Mouse (Mus musculus) lung, postnatal 0 days (tissue): ENCODE data around the gene Pdlim5. TPM values are rescaled to one million over a fixed set of nuclear protein-coding genes. Genes with fewer than 3 reads are reported as not detected.

Experiments
- ATAC-seq: fragments of 200-750 bp; cut with Nextera tagmentation; 2 replicates; pipeline ENCODE4 v1.8.0; 2017; ENCODE audit warnings: moderate library complexity
- DNase-seq: peaks from one replicate; pipeline ENCODE4 v3.0.0-alpha.2; 2016; ENCODE audit warnings: low spot score
- H3K27ac ChIP-seq: fragments of 300-500 bp; sonication (generic); 2 replicates; pipeline ENCODE4 v1.5.1; 2014; ENCODE audit warnings: antibody characterized with exemption, mild to moderate bottlenecking, low read length, mixed read lengths
- H3K27me3 ChIP-seq: fragments of 300-500 bp; sonication (generic); replicated peaks from 2 replicates; pipeline ENCODE4 v1.6.1; 2014; ENCODE audit warnings: low read length, mixed read lengths; ENCODE audit not compliant: insufficient read depth
- H3K36me3 ChIP-seq: fragments of 300-500 bp; sonication (generic); 2 replicates; pipeline ENCODE4 v1.6.1; 2014; ENCODE audit warnings: low read length, mixed read lengths; ENCODE audit not compliant: insufficient read depth
- H3K4me1 ChIP-seq: fragments of 300-500 bp; sonication (generic); 2 replicates; pipeline ENCODE4 v1.6.1; 2014; ENCODE audit warnings: antibody characterized with exemption, low read depth, low read length, mixed read lengths; ENCODE audit not compliant: insufficient read depth
- H3K4me2 ChIP-seq: fragments of 300-500 bp; sonication (generic); replicated peaks from 2 replicates; pipeline ENCODE4 v1.6.1; 2014; ENCODE audit warnings: low read depth, mild to moderate bottlenecking, low read length, moderate library complexity, mixed read lengths
- H3K4me3 ChIP-seq: fragments of 300-500 bp; sonication (generic); 2 replicates; pipeline ENCODE4 v1.5.1; 2014; ENCODE audit warnings: low read depth, low read length
- H3K9ac ChIP-seq: fragments of 300-500 bp; sonication (generic); replicated peaks from 2 replicates; pipeline ENCODE4 v1.6.1; 2014; ENCODE audit warnings: low read depth, mild to moderate bottlenecking
- H3K9me3 ChIP-seq: fragments of 300-500 bp; sonication (generic); 2 replicates; pipeline ENCODE4 v1.6.1; 2016; ENCODE audit warnings: low read length, mixed read lengths
- CTCF ChIP-seq: IDR thresholded peaks from 2 replicates; pipeline ENCODE4 v1.5.1; 2016; ENCODE audit warnings: antibody characterized with exemption, mild to moderate bottlenecking
- EP300 ChIP-seq: IDR thresholded peaks from 2 replicates; pipeline ENCODE4 v1.6.1; 2016; ENCODE audit warnings: antibody characterized with exemption, mild to moderate bottlenecking, control low read depth
- WGBS: fragments of 180-500 bp; shearing (Covaris S2); extraction: QIAGEN DNeasy Blood & Tissue Kit; methylation state at CpG from one replicate; pipeline ENCODE4 v1.1.7; 2014; 5-methylcytosine and 5-hydroxymethylcytosine counted together
- polyA plus RNA-seq: library from polyadenylated mRNA; unstranded; fragments of >200 nt; fragmentation: Nextera tagmentation; extraction: Ambion mirVana; gene quantifications from 2 replicates; pipeline ENCODE4 v1.2.1, GENCODE M21; 2015

Gene Pdlim5
- polyA plus RNA-seq, 1 experiment from 2014 or later, result 25.8 TPM

DNA sequence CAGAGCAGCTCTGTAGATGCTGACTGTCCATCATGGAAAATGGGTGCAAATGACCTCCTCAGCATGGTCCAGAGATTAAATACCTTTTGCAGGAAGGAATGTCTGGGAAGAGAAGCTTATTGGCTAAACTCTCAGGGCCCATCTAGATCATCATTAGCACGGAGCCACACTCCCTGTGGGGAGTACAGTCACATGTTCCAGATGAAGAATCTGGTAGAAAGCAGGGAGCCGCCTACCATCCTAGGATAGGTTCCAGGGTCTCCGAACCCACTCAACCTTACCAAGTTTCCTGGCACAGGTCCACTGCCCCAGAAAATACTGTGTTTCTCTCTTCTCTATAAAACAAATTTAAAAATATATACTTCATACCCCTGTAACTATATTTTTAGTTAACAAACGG is 57.4 kb downstream of the Pdlim5 start:
- no peaks in the 10 kb centered on the region for H3K4me1 ChIP-seq
- no peak overlapping the region for H3K4me3 ChIP-seq
- ATAC-seq (no peak), DNase-seq (no peak)
- no peak overlapping the region for H3K9ac ChIP-seq
- no peaks in the 10 kb centered on the region for H3K27me3 ChIP-seq
- no peaks in the 10 kb centered on the region for H3K9me3 ChIP-seq
- H3K27ac ChIP-seq, result no peak overlapping the region
- TF ChIP-seq EP300, result no peak
- TF ChIP-seq CTCF, result no peak
- H3K4me2 ChIP-seq, result no peak overlapping the region
- no peaks in the 10 kb centered on the region for H3K36me3 ChIP-seq
- 78% methylated on average over 4 of the region's 4 CpGs for WGBS

DNA sequence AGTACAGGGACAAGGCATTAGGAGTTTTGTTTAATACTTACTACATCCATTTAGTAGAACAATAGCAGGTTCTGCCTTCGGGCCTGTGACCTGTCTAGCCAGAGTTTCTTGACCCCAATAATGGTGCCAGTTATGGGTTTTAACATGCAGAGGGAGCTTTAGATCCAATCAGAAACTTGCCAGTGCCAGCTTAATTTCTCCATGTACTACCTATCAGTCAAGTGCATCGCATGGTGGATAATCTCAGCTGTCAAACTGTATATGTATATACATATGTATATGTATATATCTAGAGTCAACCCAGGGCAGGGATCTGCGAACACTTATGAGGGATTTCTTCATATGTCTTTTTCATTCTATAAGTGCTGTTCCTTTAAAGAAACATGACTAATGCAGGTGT is 61.0 kb downstream of the Pdlim5 start:
- no peak for TF ChIP-seq CTCF
- TF ChIP-seq EP300, result no peak
- Histone ChIP-seq H3K4me1 (0 out of 2 replicates have a peak, but pooled peaks cover 4% of the 10 kb centered on the region), H3K9ac (no peak overlapping the region), H3K27ac (no peak overlapping the region), H3K9me3 (no peaks in the 10 kb centered on the region), H3K27me3 (no peaks in the 10 kb centered on the region), H3K4me2 (no peak overlapping the region), H3K36me3 (no peaks in the 10 kb centered on the region), H3K4me3 (no peak overlapping the region)
- ATAC-seq, result no peak
- 89% methylated on average over 3 of the region's 3 CpGs for WGBS
- no peak for DNase-seq

DNA sequence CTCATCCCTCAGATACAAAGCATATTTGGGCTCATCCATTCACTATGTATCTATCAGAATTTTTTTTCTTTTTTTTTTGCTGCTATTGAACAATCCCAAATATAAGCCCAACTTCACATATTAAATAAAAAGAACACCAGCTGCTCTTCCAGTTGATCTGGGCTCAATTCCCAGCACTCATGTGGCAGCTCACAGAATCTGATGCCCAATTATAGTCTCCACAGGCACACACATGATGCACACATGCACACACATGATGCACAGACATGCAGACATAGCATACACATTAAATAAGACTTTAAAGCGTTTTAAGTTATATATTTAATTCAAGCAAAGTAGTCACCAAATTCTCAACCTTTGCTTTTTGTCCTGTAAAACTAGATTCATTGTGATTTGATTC is 62.0 kb downstream of the Pdlim5 start:
- DNase-seq, result no peak
- no peaks in the 10 kb centered on the region for H3K9me3 ChIP-seq
- ATAC-seq, result no peak
- H3K4me2 ChIP-seq, result no peak overlapping the region
- WGBS, result 98% methylated on average over 1 of the region's 1 CpGs
- no peak overlapping the region for H3K9ac ChIP-seq
- H3K27me3 ChIP-seq, result no peaks in the 10 kb centered on the region
- TF ChIP-seq CTCF, result no peak
- no peak for TF ChIP-seq EP300
- H3K36me3 ChIP-seq, result no peaks in the 10 kb centered on the region
- H3K4me3 ChIP-seq, result no peak overlapping the region
- H3K27ac ChIP-seq, result no peak overlapping the region
- 0 out of 2 replicates have a peak, but pooled peaks cover 4% of the 10 kb centered on the region for H3K4me1 ChIP-seq

DNA sequence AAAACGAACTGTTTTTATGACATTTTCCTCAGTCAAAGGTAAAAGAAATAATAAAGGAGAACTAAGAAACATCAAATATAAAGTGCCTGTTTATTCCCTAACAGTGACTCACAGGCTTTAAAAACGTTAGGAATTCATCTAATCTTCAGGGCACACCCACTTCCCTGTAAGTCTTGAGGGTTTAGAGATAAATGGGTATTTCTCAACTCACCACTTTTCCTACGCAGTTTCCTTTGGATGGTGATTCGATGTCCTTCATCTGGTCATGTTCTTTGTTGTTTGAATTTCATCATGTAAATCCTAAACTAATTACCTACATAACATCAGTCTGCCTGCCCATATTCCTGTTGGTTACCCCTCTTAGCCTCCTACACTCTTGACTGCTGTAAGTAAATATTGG is 62.8 kb downstream of the Pdlim5 start:
- 39% methylated on average over 4 of the region's 4 CpGs for WGBS
- TF ChIP-seq EP300 (peak; percentile 71; the same call in 1 of the 2 replicates), CTCF (no peak)
- Histone ChIP-seq H3K9me3 (no peaks in the 10 kb centered on the region), H3K4me3 (no peak overlapping the region), H3K27ac (no peak overlapping the region), H3K4me1 (0 out of 2 replicates have a peak, but pooled peaks cover 4% of the 10 kb centered on the region), H3K4me2 (no peak overlapping the region), H3K27me3 (no peaks in the 10 kb centered on the region), H3K9ac (no peak overlapping the region), H3K36me3 (no peaks in the 10 kb centered on the region)
- peak; percentile 45 for DNase-seq
- ATAC-seq, result no peak

DNA sequence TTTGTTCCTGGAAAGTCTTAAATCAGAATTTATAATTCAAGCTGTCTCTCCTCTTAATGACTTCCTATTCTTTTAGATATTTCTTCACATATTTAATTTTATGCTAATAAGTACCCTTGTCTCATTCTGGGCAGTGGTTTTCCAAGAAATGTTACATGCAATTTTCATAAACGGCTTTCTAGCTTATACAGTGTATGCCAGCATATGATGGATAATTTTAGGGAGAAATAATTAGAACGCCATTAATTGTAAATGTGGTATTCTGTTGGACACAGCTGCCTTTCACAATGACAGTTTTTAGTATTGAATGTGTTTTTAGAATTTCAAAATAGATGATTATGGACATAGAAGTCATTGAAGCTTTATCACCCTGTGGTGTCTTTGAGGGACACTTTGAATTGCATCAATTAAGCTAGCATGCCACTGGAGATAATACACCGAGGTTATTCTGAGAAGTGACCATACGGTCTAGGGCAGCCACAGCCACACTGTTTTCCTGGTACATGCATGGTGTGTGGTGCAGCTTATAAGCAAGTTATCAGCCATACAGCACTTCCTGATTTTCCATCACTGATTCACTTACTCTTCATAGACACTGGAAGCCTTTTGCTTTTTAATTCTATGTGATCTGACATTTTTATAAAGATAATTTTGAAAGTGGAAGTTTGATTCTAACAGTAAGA is 63.5 kb downstream of the Pdlim5 start:
- ATAC-seq, result no peak

DNA sequence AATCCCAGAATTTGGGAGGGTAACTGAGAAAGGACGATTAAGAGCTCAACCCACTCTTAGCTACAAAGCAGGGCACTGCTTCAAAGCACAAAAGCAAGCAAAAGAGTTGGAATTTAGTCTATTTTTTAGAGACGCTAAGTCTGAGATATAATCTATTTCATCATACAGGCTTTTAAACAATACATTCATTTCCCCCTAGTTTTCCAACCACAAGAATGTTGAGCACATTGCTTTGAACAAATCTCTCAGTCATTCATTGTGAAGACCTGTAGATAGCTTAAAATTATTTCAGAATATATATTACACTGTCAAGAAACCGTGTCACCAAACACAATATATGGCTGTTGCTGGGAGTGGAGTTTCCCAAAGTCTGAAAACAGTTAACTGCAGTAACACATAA is 65.1 kb downstream of the Pdlim5 start:
- Histone ChIP-seq H3K4me3 (no peak overlapping the region), H3K27me3 (no peaks in the 10 kb centered on the region), H3K36me3 (no peaks in the 10 kb centered on the region), H3K4me2 (no peak overlapping the region), H3K9ac (no peak overlapping the region), H3K4me1 (0 out of 2 replicates have a peak, but pooled peaks cover 4% of the 10 kb centered on the region), H3K27ac (no peak overlapping the region), H3K9me3 (no peaks in the 10 kb centered on the region)
- TF ChIP-seq EP300, result no peak
- no peak for TF ChIP-seq CTCF
- no peak for ATAC-seq
- no peak for DNase-seq
- 50% methylated on average over 3 of the region's 3 CpGs for WGBS

More for the DNA sequence above, 63.5 kb downstream of the Pdlim5 start:
- TF ChIP-seq EP300 (no peak), CTCF (no peak)
- WGBS, result 75% methylated on average over 4 of the region's 4 CpGs
- DNase-seq, result no peak
- Histone ChIP-seq H3K4me1 (0 out of 2 replicates have a peak, but pooled peaks cover 4% of the 10 kb centered on the region), H3K36me3 (no peaks in the 10 kb centered on the region), H3K27me3 (no peaks in the 10 kb centered on the region), H3K9ac (no peak overlapping the region), H3K4me3 (no peak overlapping the region), H3K9me3 (no peaks in the 10 kb centered on the region), H3K4me2 (no peak overlapping the region), H3K27ac (no peak overlapping the region)
